Mouse (Mus musculus) heart, adult 8-10 months (tissue): ENCODE measurements around the gene Ndufb7. TPM values are rescaled to one million over a fixed set of nuclear protein-coding genes. Genes with fewer than 3 reads are reported as not detected.
A peak's percentile ranks its signal among the peaks of the same experiment; 100 is the strongest.
"Not testable (repeated sequence)": the region's sequence is repeated elsewhere in the genome, so short reads cannot be mapped to it uniquely, and the experiment has no call there.

Source experiments
- DNase-seq: peaks from one replicate; pipeline ENCODE4 v3.0.0; 2022; ENCODE audit warnings: low spot score
- total RNA-seq, 4 experiments: library from RNA; stranded (reverse); gene quantifications; 2 replicates each; pipeline ENCODE4 v1.2.4; 2022

Ndufb7 gene
- 100 to 1,000 TPM; 561 to 765 (median 683) TPM for total RNA-seq

- DNase-seq: peak; percentile 95
These were observed at the start of gene Ndufb7 for GRCm38 (mm10) chr8:83566469-83567395. TSS of gene Ndufb7 (plus strand) at chr8:83566671.

- no peak for DNase-seq
These were observed 46.0 kb upstream of the Ndufb7 start for GRCm38 (mm10) chr8:83520432-83520831.

- not testable (repeated sequence) for DNase-seq
These were observed 45.6 kb upstream of the Ndufb7 start for GRCm38 (mm10) chr8:83520907-83521306.

GRCm38 (mm10) chr8:83521310-83521709 is 45.2 kb upstream of the Ndufb7 start:
- DNase-seq: no peak

DNA sequence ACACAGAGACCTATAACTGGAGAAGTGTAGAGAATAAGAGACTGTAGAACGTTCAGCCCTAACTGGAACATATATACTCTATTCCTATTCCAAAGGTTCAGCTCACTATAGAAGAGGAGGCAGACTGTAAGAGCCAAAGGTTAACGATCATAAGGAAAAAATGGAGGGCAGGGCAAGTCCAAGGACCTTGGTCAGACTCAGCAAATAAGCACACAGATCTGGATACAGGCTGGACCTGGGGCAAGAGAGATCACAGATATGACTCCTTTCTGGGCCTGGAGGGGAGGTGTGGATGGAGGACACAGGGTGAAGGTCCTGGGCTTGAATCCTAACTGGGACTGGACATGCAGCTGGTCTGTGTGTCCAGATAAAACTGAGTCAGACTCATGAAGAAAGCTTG is 31.7 kb upstream of the Ndufb7 start:
- DNase-seq: no peak

GRCm38 (mm10) chr8:83535736-83536135 is 30.7 kb upstream of the Ndufb7 start, which contains the start of gene Olfr370:
TSS of gene Olfr370 (plus strand) at chr8:83535780.
- DNase-seq: no peak

- DNase-seq: no peak
These were observed 3.8 kb upstream of the Ndufb7 start for GRCm38 (mm10) chr8:83562669-83563068.

DNA sequence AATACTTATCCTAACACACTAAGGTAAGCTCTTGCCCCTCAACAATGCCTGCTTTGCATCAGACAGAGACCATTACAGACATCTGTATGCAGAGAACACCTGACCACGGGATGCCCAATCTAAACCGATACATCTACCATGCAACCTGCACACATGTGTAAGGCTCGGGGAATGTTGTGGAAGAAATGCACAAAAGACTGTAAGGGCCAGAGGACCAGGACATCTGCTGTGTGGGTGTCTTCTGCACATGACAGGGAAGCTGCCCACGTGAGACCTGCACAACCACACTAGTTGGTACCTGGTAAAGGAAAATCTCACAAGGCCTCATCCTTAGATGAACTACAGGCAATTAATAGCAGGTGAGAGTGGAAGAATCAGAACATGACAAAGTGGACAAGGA is 3.2 kb upstream of the Ndufb7 start:
- no peak for DNase-seq

- no peak for DNase-seq
These were observed 618 bp upstream of the Ndufb7 start for GRCm38 (mm10) chr8:83565731-83566375.

- DNase-seq: no peak
These were observed 1.2 kb downstream of the Ndufb7 start for GRCm38 (mm10) chr8:83567668-83568067.

GRCm38 (mm10) chr8:83568128-83568527 is 1.7 kb downstream of the Ndufb7 start:
- DNase-seq: no peak

GRCm38 (mm10) chr8:83568755-83569154 is 2.3 kb downstream of the Ndufb7 start:
- no peak for DNase-seq

- DNase-seq: no peak
These were observed 2.7 kb downstream of the Ndufb7 start for GRCm38 (mm10) chr8:83569165-83569564.

DNA sequence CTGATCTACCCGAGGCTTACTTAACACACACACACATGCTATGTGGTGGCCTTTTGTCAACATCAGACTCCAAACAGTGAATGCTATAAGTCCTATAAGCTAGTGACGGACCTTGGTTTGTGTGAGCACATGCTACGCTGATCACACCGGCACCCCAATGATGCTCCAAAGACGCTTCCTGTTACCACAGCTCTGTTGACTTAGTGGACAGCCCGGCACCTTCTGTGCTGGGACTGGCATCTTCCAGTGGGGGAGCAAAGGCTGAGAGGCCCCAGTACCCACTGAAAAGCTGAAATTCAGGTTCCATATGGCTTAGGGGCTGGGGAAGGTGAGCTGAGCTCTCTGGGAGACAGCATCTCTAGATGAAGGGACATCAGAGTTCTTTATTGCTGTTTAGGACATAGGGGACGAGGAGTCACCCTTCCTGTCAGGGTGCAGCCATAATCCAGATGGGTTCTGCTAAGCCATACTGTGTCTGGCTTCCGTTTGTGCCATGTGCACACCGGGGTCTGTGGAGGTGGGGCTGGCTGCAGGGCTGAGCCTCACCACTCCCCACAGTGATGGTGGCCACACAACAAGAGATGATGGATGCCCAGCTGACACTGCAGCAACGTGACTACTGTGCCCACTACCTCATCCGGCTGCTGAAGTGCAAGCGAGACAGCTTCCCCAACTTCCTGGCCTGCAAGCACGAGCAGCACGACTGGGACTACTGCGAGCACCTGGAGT is 4.0 kb downstream of the Ndufb7 start:
- DNase-seq: no peak

DNA sequence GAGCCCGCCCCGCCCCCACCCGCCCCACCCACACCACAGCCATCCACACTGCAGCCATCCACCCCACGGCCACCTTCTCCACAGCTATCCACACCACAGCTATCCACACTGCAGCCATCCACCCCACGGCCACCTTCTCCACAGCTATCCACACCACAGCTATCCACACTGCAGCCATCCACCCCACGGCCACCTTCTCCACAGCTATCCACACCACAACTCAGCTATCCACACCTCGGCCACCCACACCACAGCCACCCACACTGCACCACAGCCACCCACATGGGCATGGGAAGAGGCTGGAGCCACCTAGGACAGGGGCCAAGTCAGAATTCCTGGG is 4.5 kb downstream of the Ndufb7 start:
- not testable (repeated sequence) for DNase-seq

DNA sequence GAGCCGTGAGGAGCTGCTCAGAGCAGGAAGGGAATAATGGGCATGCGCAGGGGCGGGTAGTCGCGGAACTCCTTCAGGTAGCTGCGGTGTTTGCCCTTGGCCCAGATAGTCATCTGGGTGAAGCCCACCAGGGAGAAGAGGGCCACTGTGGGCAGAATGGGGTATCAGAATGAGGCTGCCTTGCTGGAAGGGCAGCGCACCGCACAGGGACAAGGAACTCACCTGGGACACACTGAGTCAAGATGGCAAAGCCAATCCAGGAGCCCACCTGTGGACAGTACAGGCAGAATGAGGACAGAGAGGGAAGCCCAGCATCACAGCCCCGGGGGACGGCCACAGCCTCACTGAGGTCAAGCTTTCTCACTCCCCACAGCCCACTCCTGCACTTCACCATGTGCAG is 5.3 kb downstream of the Ndufb7 start:
- no peak for DNase-seq

DNA sequence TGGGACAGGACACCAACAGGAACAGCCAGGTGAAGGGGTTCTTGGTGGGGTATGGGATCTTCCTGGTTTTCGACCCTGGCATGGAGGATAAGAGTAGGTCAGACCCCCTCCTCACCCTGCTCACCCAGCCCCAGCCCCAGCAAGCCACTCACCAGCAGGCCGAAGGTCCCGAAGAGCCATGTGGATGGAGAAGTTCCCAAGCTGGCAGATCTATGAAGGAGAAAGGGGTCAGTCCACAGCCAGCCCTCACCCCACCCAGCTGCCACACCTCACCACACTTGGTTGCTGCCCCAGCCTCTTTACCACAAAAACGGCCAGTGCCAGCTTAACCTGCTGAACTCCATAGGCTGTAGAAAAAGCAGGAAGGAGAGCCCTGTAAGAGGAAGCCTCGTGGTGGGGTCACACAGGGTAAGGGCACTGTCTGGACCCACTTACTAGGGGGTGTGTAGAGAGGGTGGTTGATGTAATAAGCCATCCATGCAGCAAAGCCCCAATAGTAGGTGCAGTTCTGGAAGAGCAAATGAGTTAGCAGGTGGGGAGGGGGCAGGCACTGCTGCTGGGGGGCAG is 5.9 kb downstream of the Ndufb7 start:
- DNase-seq: no peak

- no peak for DNase-seq
These were observed 6.8 kb downstream of the Ndufb7 start for GRCm38 (mm10) chr8:83573140-83573875.

DNA sequence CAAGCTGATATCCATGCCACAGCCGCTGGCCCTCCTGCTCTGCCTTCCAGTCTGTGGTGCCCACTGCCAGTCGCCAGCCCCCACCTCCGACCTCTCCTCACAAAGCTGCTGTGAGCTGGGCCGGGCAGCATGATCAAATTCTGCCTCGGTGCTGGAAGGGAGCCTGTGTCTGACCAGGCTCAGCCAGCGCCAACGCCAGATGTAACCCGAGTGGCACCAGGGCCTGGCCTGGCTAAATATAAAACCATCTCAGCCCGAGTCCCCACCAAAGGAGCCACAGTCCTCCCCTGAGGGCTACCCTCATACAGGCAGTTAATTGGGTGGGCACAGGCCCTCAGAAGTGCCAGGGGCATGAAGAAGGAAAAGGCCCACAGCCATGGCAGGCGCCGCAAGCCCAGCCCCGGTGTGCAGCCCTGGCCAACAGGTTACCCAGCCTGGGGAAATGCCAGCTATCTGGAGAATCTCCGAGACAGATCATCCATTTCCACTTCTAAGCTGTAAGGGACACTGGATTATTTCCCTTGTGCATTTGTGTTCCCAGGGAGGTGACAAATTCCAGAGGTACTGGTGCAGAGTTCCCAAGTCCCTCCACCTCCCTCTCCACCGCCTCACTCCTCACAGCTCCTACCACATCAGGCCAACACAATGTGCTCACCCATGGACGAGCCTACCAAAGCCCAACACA is 8.3 kb downstream of the Ndufb7 start:
- no peak for DNase-seq
